Mouse (Mus musculus) liver, embryonic 16.5 days (tissue): Measurements from ENCODE around the gene Klhl3. TPM values are rescaled to one million over a fixed set of nuclear protein-coding genes. Genes with fewer than 3 reads are reported as not detected.

ENCODE experiments used
- ATAC-seq: fragments of 200-750 bp; cut with Nextera tagmentation; 2 replicates; pipeline ENCODE4 v1.8.0; 2017; ENCODE audit warnings: low read depth, mild to moderate bottlenecking, moderate number of reproducible peaks, moderate library complexity
- H3K27ac ChIP-seq: fragments of 300-500 bp; sonication (generic); 2 replicates; pipeline ENCODE4 v1.5.1; 2014; ENCODE audit warnings: mild to moderate bottlenecking, low read length
- H3K27me3 ChIP-seq: fragments of 300-500 bp; sonication (generic); 2 replicates; pipeline ENCODE4 v1.6.1; 2014; ENCODE audit warnings: low read depth, low read length, mixed read lengths; ENCODE audit not compliant: control insufficient read depth, insufficient read depth
- H3K36me3 ChIP-seq: fragments of 300-500 bp; sonication (generic); 2 replicates; pipeline ENCODE4 v1.6.1; 2014; ENCODE audit warnings: mild to moderate bottlenecking; ENCODE audit not compliant: control insufficient read depth, insufficient read depth
- H3K4me1 ChIP-seq: fragments of 300-500 bp; sonication (generic); 2 replicates; pipeline ENCODE4 v1.6.1; 2014; ENCODE audit warnings: low read depth, low read length, mixed read lengths; ENCODE audit not compliant: control insufficient read depth
- H3K4me2 ChIP-seq: fragments of 300-500 bp; sonication (generic); 2 replicates; pipeline ENCODE4 v1.6.1; 2014; ENCODE audit warnings: low read depth, low read length, mixed read lengths
- H3K4me3 ChIP-seq: fragments of 300-500 bp; sonication (generic); 2 replicates; pipeline ENCODE4 v1.5.1; 2014; ENCODE audit warnings: low read depth, mild to moderate bottlenecking, low read length
- H3K9ac ChIP-seq: fragments of 300-500 bp; sonication (generic); 2 replicates; pipeline ENCODE4 v1.6.1; 2014; ENCODE audit warnings: low read depth, low read length
- H3K9me3 ChIP-seq: fragments of 300-500 bp; sonication (generic); replicated peaks from 2 replicates; pipeline ENCODE4 v1.6.1; 2016; ENCODE audit warnings: low read length; ENCODE audit not compliant: control insufficient read depth
- WGBS: fragments of 180-500 bp; shearing (Covaris S2); extraction: QIAGEN DNeasy Blood & Tissue Kit; methylation state at CpG from one replicate; pipeline ENCODE4 v1.1.7; 2014; ENCODE audit not compliant: insufficient replicate concordance; 5-methylcytosine and 5-hydroxymethylcytosine counted together
- polyA plus RNA-seq: library from polyadenylated mRNA; unstranded; fragments of >200 nt; fragmentation: Nextera tagmentation; extraction: Ambion mirVana; gene quantifications from 2 replicates; pipeline ENCODE4 v1.2.1, GENCODE M21; 2015

Klhl3 gene
- polyA plus RNA-seq, 1 experiment from 2014 or later = 1.6 TPM

DNA sequence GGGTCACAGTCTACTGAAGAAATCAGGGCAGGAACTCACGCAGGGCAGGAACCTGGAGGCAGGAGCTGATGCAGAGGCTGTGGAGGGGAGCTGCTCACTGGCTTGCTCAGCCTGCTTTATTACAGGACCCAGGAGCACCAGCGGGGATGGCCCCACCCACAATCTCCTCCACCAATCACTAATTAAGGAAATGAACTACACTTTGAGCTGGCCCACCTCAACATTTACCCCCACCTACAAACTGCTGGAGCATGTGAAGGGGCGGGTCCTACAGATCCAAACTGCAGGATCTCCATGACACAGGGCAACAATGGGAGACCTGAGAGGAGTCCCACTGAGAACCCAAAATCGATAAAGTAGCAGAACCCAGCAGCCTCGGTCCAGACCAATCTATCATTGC lies 64.3 kb downstream of the Klhl3 start:
- no peak overlapping the region for H3K9ac ChIP-seq
- no peak for ATAC-seq
- no peak overlapping the region for H3K4me2 ChIP-seq
- no peaks in the 10 kb centered on the region for H3K36me3 ChIP-seq
- no peak overlapping the region for H3K27ac ChIP-seq
- H3K27me3 ChIP-seq = no peaks in the 10 kb centered on the region
- H3K9me3 ChIP-seq = no peaks in the 10 kb centered on the region
- H3K4me3 ChIP-seq = no peak overlapping the region
- no peaks in the 10 kb centered on the region for H3K4me1 ChIP-seq
- WGBS = 54% methylated on average over 5 of the region's 5 CpGs

DNA sequence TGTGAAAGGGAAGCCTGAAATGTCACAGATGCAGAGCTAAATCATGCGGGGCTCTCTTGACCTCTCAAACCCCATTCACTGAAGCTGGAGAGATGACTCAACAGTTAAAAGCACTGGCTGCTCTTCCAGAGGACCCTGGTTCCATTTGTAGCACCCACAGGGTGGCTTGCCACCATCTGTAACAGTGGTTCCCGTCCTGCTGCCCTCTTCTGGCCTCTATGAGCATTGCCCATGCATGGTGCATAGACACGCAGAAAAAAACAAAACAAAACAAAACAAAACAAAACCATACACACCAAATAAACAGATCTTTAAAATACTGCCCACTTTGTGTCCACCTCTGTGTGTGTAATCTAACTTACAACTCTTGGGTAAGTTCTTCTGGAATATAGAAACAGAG lies 65.3 kb downstream of the Klhl3 start:
- no peak overlapping the region for H3K27ac ChIP-seq
- H3K9me3 ChIP-seq = no peaks in the 10 kb centered on the region
- 70% methylated on average over 3 of the region's 3 CpGs for WGBS
- no peak overlapping the region for H3K4me2 ChIP-seq
- H3K9ac ChIP-seq = no peak overlapping the region
- H3K36me3 ChIP-seq = no peaks in the 10 kb centered on the region
- ATAC-seq = no peak
- no peaks in the 10 kb centered on the region for H3K4me1 ChIP-seq
- H3K4me3 ChIP-seq = no peak overlapping the region
- H3K27me3 ChIP-seq = no peaks in the 10 kb centered on the region

DNA sequence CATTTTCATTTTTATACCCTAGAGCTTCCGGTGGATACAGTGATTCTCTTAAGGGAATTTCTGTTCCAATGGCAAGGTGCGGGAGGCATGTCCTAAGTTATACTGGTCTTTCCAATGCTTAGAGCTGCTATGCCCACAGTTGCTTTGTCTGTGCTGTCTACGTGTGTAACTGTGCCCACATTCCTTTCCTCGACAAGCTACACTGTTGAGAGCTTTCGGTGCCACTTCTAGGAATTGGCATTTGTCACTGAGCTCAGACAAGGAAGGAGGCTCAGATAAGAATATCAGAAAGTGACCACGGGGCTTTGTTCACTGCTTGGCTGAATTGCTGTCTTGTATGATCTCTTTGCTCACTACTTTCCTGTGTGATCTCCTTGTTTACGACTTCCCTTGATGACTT lies 67.2 kb downstream of the Klhl3 start:
- Histone ChIP-seq H3K4me2 (no peak overlapping the region), H3K4me1 (no peaks in the 10 kb centered on the region), H3K9ac (no peak overlapping the region), H3K4me3 (no peak overlapping the region), H3K9me3 (no peaks in the 10 kb centered on the region), H3K27ac (no peak overlapping the region), H3K36me3 (no peaks in the 10 kb centered on the region), H3K27me3 (no peaks in the 10 kb centered on the region)
- ATAC-seq = peak; percentile 37; the same call in 1 of the 2 replicates
- WGBS = 42% methylated on average over 7 of the region's 7 CpGs

DNA sequence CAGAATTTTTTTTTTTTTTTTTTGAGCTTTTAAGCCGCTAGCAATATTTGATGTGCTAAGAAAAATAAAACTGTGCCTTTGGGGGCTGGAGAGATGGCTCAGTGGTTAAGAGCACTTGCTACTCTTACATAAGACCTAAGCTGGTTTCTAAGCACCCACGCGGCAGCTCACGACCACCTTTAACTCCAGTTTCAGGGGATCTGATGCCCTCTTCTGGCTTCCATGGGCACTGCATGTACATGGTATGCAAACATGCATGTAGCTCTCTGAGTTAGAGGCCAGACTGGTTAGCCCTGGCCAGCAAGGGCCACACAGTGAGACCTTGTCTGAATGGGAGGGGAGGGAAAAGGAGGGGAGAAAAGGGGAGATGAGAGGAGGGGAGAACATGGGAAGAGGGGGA lies 68.1 kb downstream of the Klhl3 start:
- Histone ChIP-seq H3K9ac (no peak overlapping the region), H3K27me3 (no peaks in the 10 kb centered on the region), H3K4me1 (no peaks in the 10 kb centered on the region), H3K4me2 (no peak overlapping the region), H3K9me3 (no peaks in the 10 kb centered on the region), H3K36me3 (no peaks in the 10 kb centered on the region), H3K27ac (no peak overlapping the region), H3K4me3 (no peak overlapping the region)
- no peak for ATAC-seq
- 39% methylated on average over 4 of the region's 4 CpGs for WGBS

DNA sequence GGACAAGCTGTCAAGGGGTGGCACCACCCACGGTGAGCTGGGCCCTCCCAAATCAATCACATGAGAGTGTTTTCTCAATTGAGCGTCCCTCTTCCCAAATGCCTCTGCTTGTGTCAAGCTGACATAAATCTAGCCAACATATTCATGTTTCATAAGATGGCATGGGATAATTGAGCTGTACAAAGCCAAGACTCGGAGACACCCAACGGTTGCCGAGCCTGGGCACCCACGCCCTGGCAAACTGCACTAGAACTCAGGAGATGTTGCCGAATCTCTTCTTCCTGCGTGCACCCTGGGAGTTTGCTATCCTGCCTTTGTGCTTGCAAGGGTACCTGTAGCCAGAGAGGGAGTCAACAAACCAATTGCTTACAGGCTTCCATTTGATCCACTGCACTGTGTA lies 70.1 kb downstream of the Klhl3 start:
- WGBS = 76% methylated on average over 8 of the region's 8 CpGs
- no peak overlapping the region for H3K4me2 ChIP-seq
- H3K9me3 ChIP-seq = no peaks in the 10 kb centered on the region
- no peaks in the 10 kb centered on the region for H3K36me3 ChIP-seq
- no peak overlapping the region for H3K9ac ChIP-seq
- no peaks in the 10 kb centered on the region for H3K27me3 ChIP-seq
- ATAC-seq = no peak
- no peak overlapping the region for H3K4me3 ChIP-seq
- no peak overlapping the region for H3K27ac ChIP-seq
- H3K4me1 ChIP-seq = no peaks in the 10 kb centered on the region

DNA sequence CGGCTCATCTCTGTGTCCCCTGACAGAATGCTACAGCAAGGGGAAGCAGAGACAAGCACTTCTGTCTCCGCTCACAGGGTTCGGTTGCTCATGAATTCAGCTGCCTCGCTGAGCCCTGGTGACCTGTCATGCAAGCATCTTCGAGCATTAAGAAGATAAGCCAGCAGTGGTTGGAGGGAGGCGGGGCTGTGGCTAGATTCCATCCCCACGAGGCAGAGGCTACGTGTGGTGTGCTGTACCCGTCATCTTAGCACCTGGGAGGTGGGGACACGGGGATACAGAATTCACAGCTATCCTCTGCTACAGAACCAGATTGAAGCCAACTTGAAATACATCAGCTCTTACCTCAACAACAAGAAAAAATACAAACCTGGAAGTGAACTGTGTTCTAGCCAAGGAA lies 73.3 kb downstream of the Klhl3 start:
- no peaks in the 10 kb centered on the region for H3K4me1 ChIP-seq
- H3K9me3 ChIP-seq = no peaks in the 10 kb centered on the region
- no peak overlapping the region for H3K27ac ChIP-seq
- H3K4me2 ChIP-seq = no peak overlapping the region
- WGBS = 35% methylated on average over 10 of the region's 10 CpGs
- H3K27me3 ChIP-seq = no peaks in the 10 kb centered on the region
- no peak for ATAC-seq
- H3K4me3 ChIP-seq = no peak overlapping the region
- no peaks in the 10 kb centered on the region for H3K36me3 ChIP-seq
- H3K9ac ChIP-seq = no peak overlapping the region

DNA sequence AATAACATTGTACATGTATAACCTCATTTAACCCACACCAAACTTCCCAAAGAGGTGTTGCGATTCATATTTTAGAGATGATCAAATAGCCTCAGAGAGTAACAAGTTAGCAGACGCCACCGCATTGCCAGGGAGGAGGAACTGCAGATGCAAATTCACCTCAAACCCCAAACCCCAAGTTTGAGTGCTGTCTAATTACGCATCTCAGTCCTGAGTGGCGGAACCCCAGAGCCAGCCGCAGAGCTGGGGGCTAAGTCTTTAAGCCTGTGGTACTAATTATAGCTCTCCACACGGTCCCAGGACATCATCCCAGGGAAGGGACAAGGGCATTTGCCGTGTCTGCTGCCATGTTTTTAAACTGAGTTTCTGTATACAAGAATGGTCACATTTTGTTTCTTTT lies 75.9 kb downstream of the Klhl3 start:
- no peak for ATAC-seq
- Histone ChIP-seq H3K4me3 (no peak overlapping the region), H3K4me1 (no peaks in the 10 kb centered on the region), H3K27ac (no peak overlapping the region), H3K36me3 (no peaks in the 10 kb centered on the region), H3K9ac (no peak overlapping the region), H3K4me2 (no peak overlapping the region), H3K9me3 (no peaks in the 10 kb centered on the region), H3K27me3 (no peaks in the 10 kb centered on the region)
- 65% methylated on average over 8 of the region's 8 CpGs for WGBS

DNA sequence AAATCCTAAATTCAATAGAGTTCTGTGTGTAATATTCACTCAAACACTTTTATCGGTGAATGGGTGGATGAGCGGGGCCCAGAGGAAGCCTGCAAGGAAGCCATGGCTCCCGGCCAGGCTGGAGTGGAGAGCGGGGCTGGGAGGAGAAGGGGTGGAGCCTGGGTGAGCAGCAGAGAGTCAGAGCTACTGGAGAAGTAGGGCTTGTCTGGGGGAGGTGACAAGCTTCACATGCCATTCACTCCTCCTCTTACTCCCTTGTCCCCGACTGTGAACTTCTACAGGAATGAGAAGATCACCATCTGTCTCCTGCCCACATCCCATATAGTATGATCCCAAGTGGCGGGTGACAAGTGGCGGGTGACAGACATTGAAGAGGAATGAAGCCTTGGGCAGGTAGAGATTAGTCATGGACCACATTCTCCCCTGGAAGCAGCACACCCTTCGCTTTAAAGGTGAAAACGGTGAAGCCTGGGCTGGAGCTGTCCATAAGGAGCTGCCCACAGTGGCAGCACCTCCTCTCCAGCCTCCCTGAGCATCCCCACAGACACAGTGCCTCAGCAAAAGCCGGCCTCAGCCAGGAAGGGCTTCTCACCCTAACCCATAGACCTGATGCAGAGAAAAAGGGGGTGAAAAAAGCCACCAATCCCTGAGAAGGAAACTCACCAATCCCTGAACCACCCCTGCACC lies 77.8 kb downstream of the Klhl3 start:
- Histone ChIP-seq H3K27me3 (no peaks in the 10 kb centered on the region), H3K27ac (no peak overlapping the region), H3K36me3 (no peaks in the 10 kb centered on the region), H3K4me2 (no peak overlapping the region), H3K4me1 (no peaks in the 10 kb centered on the region), H3K9ac (no peak overlapping the region), H3K4me3 (no peak overlapping the region), H3K9me3 (no peaks in the 10 kb centered on the region)
- WGBS = 46% methylated on average over 10 of the region's 10 CpGs
- no peak for ATAC-seq

DNA sequence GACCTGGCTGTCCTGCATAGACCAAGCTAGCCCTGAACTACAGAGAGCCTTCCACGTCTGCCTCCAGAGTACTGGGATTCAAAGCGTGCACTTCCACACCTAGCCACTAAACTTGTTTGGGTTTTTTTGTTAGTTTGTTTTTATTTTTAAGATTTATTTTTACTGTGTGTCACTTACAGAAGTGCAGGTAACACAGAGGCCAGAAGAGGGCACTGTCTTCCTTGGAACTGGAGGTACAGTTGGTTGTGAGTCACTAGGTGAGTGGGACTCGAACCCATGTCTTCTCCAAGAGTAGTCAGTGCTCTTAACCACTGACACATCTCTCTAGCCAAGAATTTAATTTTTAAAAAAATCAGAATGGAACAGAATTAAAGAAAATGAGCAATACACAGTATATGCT lies 78.4 kb downstream of the Klhl3 start:
- no peak for ATAC-seq
- Histone ChIP-seq H3K27ac (no peak overlapping the region), H3K4me2 (no peak overlapping the region), H3K9ac (no peak overlapping the region), H3K9me3 (no peaks in the 10 kb centered on the region), H3K27me3 (no peaks in the 10 kb centered on the region), H3K36me3 (no peaks in the 10 kb centered on the region), H3K4me1 (no peaks in the 10 kb centered on the region), H3K4me3 (no peak overlapping the region)
- 69% methylated on average over 3 of the region's 3 CpGs for WGBS
